Mouse (Mus musculus): ENCODE results near the gene Nat8l. TPM values are rescaled to one million over a fixed set of nuclear protein-coding genes. Genes with fewer than 3 reads are reported as not detected.
A peak's percentile ranks its signal among the peaks of the same experiment; 100 is the strongest.

Gene Nat8l
- polyA plus RNA-seq, 1 experiment from 2014 or later = 0.13 TPM

DNA sequence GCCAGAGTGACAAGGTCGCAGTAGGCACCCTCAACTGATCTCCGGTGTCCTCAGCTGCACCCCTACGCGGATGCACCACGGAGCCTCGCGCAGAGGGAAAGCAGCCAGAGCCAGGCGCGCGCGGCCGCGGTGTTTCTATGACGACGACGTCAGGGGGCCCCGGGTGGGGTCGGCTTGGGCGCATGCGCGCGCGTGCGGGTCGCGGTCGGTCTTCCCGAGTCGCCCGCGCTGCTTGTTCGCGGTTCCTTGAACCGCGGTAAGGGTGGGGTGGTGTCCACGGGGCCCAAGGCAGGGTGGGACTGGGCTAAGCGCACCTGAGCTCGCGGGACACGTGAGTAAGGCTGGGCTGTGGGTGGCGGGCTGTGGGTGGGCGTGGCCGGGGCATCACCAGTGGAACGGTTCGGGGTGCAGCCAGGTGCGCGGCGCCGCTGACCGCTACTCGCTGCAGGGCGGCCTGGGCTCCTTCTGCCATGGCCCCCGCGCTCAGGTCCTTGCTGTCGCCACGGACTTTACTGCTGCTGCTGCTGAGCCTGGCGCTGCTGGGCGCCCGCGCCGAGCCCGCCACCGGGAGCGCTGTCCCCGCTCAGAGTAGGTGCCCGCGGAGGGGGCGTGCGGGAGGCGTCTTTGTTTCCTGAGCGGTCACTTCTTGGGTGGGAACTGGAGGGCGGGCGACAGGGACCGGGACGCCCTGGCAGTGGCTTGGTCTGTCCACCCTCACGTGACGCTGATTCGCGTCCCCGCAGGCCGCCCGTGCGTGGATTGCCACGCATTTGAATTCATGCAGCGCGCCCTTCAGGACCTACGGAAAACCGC lies 12.3 kb upstream of the Nat8l start, which contains the start of gene Gm1673:
TSS of gene Gm1673 (plus strand) at position 125 of the 813 bp plus-strand sequence.
- H3K27ac ChIP-seq = peak within 1 kb of the TSS; percentile 69
- H3K9ac ChIP-seq (replicated peaks) = peak within 1 kb of the TSS; percentile 85
- H3K9me3 ChIP-seq = no peaks in the 10 kb centered on the region
- peak within 1 kb of the TSS; percentile 87 for H3K4me2 ChIP-seq
- peak; percentile 85 for ATAC-seq (ENCODE audit: insufficient number of reproducible peaks, insufficient read depth, low FRiP score, low TSS enrichment, low read depth)
- under 1% methylated on average over 88 of the region's 88 CpGs for WGBS
- no peaks in the 10 kb centered on the region for H3K27me3 ChIP-seq
- H3K36me3 ChIP-seq = peaks cover 7% of the 10 kb centered on the region; the same call in 1 of the 2 replicates
- peak within 1 kb of the TSS; percentile 88 for H3K4me3 ChIP-seq (replicated peaks)
- H3K4me1 ChIP-seq (replicated peaks) = peaks cover 15% of the 10 kb centered on the region; the same call in 1 of the 2 replicates

DNA sequence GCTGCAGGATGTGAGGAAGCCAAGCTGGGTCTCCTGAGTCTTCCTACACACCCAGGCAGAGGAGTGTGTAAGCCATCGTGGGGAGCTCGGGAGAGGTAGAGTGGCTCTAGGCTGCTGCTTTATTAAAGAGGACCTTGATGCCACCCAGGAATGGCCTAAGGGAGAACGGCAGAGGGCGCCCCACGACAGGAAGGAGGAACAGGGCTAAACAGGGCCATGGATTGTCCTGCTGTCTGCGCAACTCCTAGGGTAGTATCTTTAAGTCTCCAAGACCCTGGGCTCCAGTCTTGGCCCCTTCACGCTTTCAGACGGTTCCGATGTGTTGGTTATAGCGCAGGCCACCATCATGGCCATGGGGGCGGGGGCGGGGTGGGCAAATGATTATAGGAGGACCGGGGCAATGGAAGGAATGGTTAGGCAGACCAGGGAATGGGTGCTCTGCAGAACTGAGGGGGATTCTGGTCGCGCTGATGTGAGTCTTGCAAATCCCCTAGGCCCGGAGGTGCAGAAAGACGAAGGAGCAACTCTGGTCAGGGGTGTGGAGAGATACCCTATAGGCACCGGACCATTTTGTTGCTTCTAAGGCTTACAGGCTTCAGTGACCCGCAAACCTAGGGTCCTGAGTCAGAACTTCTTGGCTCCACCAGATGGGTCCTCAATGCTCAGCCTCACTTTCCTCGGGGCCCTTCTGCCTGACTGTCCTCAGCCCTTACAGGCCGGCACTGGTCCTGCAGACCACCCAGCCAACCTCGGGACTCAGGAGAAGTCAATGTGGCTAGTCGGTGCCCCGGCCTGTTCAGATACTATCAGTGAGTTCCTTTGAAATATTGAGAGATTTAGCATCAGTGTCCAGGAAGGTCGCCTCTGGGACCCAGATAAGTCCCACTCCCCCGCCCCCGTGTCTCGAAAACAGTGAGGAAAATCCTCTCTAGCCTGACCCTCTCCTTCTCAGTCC lies 836 bp upstream of the Nat8l start:
- peak overlapping the region; percentile 98 for H3K4me2 ChIP-seq
- H3K27ac ChIP-seq = no peak overlapping the region
- ATAC-seq (ENCODE audit: insufficient number of reproducible peaks, insufficient read depth, low FRiP score, low TSS enrichment, low read depth) = no peak

DNA sequence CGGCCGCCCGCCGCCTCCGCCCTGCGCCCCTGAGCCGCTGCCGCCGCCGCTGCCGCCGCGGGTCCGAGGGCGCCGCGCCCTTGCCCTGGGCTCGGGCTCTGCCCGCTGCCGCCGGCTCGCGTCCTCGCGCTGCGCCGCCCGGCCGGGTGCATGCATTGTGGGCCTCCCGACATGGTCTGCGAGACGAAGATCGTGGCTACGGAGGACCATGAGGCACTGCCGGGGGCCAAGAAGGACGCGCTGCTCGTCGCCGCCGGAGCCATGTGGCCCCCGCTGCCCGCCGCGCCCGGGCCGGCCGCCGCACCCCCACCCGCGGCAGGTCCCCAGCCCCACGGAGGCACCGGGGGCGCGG lies 886 bp downstream of the Nat8l start:
- peak overlapping the region; percentile 98 for H3K4me2 ChIP-seq
- peaks cover 71% of the 10 kb centered on the region for H3K27me3 ChIP-seq
- ATAC-seq (ENCODE audit: insufficient number of reproducible peaks, insufficient read depth, low FRiP score, low TSS enrichment, low read depth) = no peak
- H3K36me3 ChIP-seq = no peaks in the 10 kb centered on the region
- peak overlapping the region; percentile 67 for H3K4me3 ChIP-seq (replicated peaks)
- no peak overlapping the region for H3K27ac ChIP-seq
- under 1% methylated on average over 40 of the region's 55 CpGs for WGBS
- no peaks in the 10 kb centered on the region for H3K9me3 ChIP-seq
- H3K9ac ChIP-seq (replicated peaks) = peak overlapping the region; percentile 50
- H3K4me1 ChIP-seq (replicated peaks) = peaks cover 18% of the 10 kb centered on the region

More for the DNA sequence above, 836 bp upstream of the Nat8l start:
- Histone ChIP-seq H3K9ac (replicated peaks) (no peak overlapping the region), H3K4me3 (replicated peaks) (peak overlapping the region; percentile 67), H3K27me3 (peaks cover 60% of the 10 kb centered on the region), H3K4me1 (replicated peaks) (peaks cover 18% of the 10 kb centered on the region), H3K36me3 (no peaks in the 10 kb centered on the region), H3K9me3 (no peaks in the 10 kb centered on the region)
- WGBS = 35% methylated on average over 28 of the region's 28 CpGs

DNA sequence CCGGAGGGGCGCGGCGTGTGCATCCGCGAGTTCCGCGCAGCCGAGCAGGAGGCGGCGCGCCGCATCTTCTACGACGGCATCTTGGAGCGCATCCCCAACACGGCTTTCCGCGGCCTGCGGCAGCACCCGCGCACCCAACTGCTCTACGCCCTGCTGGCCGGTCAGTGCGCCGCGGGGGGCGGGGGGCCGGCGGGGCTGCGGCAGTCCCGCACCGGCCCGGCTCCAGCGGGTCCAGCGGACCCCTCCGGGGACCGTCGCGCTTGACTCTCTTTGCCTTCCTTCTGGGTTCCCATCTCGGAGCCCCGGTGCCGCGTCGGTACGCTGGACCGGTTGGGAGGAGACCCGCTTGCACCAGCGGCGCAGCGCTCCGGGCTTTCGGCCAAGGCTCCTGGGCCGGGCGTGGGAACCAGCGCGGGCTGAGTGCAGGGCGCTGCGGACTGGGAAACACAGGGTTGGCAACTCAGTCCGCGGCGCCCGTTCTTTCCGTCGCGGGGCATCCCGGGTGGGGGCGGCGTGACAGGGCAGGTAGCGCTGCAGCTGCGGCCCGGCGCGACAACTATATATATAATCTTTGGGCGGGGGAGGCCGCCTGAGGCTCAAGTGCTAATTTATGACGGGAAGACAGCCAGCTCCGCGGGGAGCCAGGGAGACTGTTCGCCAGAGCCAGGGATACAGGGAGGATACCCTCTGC lies 1.4 kb downstream of the Nat8l start:
- under 1% methylated on average over 80 of the region's 80 CpGs for WGBS
- Histone ChIP-seq H3K4me1 (replicated peaks) (peaks cover 18% of the 10 kb centered on the region), H3K27me3 (peaks cover 71% of the 10 kb centered on the region), H3K27ac (no peak overlapping the region), H3K9ac (replicated peaks) (peak overlapping the region; percentile 50), H3K36me3 (no peaks in the 10 kb centered on the region), H3K9me3 (no peaks in the 10 kb centered on the region), H3K4me2 (peak overlapping the region; percentile 98), H3K4me3 (replicated peaks) (peak overlapping the region; percentile 67)
- ATAC-seq (ENCODE audit: insufficient number of reproducible peaks, insufficient read depth, low FRiP score, low TSS enrichment, low read depth) = no peak

DNA sequence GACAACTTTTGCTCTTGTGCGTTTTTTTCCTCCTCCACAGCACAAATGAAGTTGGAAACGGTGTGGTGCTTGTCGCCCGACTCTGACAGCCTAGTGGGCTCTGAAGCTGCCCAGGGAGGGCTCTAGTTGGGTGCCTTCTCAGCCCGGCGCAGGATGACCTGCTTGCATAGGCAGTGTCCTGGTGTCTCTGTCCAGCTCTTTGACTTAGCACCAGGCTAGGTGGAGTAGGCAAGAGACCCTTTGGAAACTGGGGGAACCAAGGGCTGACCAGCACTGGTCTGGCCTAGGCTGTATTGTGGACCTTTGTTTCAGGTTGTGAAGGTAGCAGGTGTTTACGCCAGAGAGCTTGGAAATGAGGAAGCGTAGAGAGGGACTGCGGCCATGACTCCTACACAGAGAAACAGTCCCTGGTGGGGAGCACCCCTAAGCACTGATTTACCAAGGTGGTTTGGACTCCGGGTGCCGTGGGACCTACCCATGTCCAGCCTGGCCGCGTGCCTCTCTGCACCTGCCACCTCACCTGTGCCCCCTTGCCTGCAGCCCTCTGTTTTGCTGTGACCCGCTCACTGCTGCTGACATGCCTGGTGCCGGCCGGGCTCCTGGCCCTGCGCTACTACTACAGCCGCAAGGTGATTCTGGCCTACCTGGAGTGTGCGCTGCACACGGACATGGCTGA lies 2.2 kb downstream of the Nat8l start:
- ATAC-seq (ENCODE audit: insufficient number of reproducible peaks, insufficient read depth, low FRiP score, low TSS enrichment, low read depth) = no peak
- H3K4me3 ChIP-seq (replicated peaks) = peak overlapping the region; percentile 67; the same call in 1 of the 2 replicates
- no peaks in the 10 kb centered on the region for H3K9me3 ChIP-seq
- H3K4me2 ChIP-seq = peak overlapping the region; percentile 98
- no peak overlapping the region for H3K9ac ChIP-seq (replicated peaks)
- H3K27me3 ChIP-seq = peaks cover 71% of the 10 kb centered on the region
- 68% methylated on average over 20 of the region's 20 CpGs for WGBS
- no peaks in the 10 kb centered on the region for H3K36me3 ChIP-seq
- peaks cover 18% of the 10 kb centered on the region for H3K4me1 ChIP-seq (replicated peaks)
- no peak overlapping the region for H3K27ac ChIP-seq

DNA sequence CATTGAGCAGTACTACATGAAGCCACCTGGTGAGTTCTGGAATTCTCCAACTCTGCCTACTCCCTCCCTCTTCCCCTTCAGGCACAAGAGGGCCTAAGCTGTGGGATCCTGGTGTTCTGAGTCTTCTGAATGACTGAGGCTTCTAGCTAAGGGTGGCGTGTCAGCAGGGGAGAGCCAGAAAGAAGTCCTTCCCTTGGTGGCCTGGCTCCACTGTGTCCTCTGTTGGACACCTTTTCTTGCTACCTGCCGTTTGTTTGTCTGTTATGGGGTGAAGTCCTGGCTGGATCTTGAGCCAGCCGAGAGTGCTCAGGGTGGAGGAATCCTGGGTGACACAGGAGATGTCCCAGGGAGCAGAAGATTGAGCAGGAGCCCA lies 2.7 kb downstream of the Nat8l start:
- Histone ChIP-seq H3K4me1 (replicated peaks) (peaks cover 18% of the 10 kb centered on the region), H3K9ac (replicated peaks) (no peak overlapping the region), H3K4me2 (no peak overlapping the region), H3K27me3 (peaks cover 71% of the 10 kb centered on the region), H3K4me3 (replicated peaks) (no peak overlapping the region; the same call in 1 of the 2 replicates), H3K36me3 (no peaks in the 10 kb centered on the region), H3K9me3 (no peaks in the 10 kb centered on the region), H3K27ac (no peak overlapping the region)
- 80% methylated on average over 3 of the region's 3 CpGs for WGBS
- ATAC-seq (ENCODE audit: insufficient number of reproducible peaks, insufficient read depth, low FRiP score, low TSS enrichment, low read depth) = no peak

DNA sequence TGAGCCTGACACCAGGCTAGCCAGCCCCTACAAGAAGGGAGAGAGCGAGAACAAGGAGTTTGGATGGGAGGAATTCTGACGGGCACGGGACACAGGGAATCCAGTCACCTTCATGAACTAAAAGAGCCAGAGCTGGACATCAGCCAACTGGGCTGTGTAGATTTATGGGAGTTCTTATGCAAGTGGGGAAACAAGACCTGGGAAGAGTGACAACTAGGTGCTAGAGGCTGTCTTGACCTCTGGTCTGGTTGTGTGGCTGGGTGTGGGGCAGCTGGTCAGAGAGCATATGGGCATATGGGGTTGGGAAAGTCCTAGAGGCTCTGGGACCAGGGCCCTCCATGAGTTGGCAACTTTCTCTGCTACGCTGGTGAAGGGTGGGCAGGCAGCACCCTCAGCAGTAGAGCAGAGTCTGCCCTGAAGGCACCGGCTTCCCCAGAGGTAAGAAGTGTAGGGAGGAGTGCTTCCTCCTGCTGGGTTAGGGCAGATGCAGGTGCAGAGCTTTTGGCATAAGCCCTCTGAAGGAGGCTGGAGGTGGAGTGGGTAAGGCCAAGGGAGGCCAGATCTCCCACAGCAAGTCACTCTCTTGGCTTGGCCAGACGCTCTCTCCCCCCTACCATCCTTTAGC lies 3.8 kb downstream of the Nat8l start:
- Histone ChIP-seq H3K4me1 (replicated peaks) (peaks cover 18% of the 10 kb centered on the region), H3K27ac (no peak overlapping the region), H3K4me2 (no peak overlapping the region), H3K36me3 (no peaks in the 10 kb centered on the region), H3K9ac (replicated peaks) (no peak overlapping the region), H3K4me3 (replicated peaks) (no peak overlapping the region), H3K27me3 (peaks cover 63% of the 10 kb centered on the region), H3K9me3 (no peaks in the 10 kb centered on the region)
- ATAC-seq (ENCODE audit: insufficient number of reproducible peaks, insufficient read depth, low FRiP score, low TSS enrichment, low read depth) = no peak
- 80% methylated on average over 6 of the region's 6 CpGs for WGBS

DNA sequence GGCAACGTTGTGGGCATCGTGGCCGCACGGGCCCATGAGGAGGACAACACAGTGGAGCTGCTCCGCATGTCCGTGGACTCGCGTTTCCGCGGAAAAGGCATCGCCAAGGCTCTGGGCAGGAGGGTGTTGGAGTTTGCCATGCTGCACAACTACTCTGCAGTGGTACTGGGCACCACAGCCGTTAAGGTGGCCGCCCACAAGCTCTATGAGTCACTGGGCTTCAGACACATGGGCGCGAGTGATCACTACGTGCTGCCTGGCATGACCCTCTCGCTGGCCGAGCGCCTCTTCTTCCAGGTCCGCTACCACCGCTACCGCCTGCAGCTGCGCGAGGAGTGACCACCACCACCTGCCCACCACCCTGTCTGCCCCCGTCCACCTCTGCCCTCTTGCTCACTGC lies 5.0 kb downstream of the Nat8l start:
- peaks cover 51% of the 10 kb centered on the region for H3K27me3 ChIP-seq
- H3K4me1 ChIP-seq (replicated peaks) = peaks cover 12% of the 10 kb centered on the region
- H3K27ac ChIP-seq = no peak overlapping the region
- no peaks in the 10 kb centered on the region for H3K36me3 ChIP-seq
- H3K4me2 ChIP-seq = no peak overlapping the region
- H3K9me3 ChIP-seq = no peaks in the 10 kb centered on the region
- no peak overlapping the region for H3K9ac ChIP-seq (replicated peaks)
- H3K4me3 ChIP-seq (replicated peaks) = no peak overlapping the region
- ATAC-seq (ENCODE audit: insufficient number of reproducible peaks, insufficient read depth, low FRiP score, low TSS enrichment, low read depth) = no peak
- 95% methylated on average over 25 of the region's 25 CpGs for WGBS

DNA sequence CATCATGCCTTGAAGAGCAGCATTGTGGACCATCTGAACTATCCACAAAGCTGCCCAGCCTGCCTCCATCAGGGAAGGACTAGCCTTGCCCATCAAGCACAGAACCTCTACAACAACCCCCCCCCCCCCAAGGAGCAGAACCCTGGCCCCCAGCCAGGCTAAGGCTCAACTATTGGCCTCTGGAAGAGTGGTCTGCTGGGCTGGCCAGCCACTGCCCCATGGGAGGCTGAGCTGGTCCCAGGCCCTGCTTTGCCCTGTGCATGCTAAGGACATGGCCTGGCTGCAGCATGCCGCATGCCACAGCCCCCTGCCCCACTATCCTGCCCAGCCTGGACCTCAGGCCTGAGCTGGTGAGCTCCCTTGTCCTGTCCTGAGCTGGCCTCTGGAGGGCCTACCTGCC lies 5.6 kb downstream of the Nat8l start:
- ATAC-seq (ENCODE audit: insufficient number of reproducible peaks, insufficient read depth, low FRiP score, low TSS enrichment, low read depth) = no peak
- no peak overlapping the region for H3K27ac ChIP-seq

DNA sequence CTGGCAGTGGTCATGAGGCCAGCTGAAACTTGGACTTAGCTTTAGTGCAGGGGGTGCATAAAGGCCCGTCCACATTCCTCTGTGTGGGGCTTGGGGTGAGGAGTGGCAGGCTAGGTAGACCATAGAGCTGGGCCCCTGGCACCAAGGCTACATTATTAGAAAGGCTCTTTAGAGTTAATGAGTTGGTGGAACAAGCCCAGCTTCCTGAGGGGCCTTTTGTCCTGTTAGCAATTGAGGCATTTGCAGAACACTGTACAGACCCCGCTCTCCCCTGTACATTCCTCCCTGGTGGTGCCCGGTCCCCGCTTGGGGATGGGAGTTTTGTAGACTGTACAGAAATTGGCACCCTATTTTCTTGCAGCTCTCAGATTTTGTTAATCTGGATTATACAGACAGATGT lies 6.9 kb downstream of the Nat8l start:
- Histone ChIP-seq H3K27me3 (peaks cover 33% of the 10 kb centered on the region), H3K4me1 (replicated peaks) (peaks cover under 1% of the 10 kb centered on the region; the same call in 1 of the 2 replicates), H3K36me3 (no peaks in the 10 kb centered on the region), H3K9ac (replicated peaks) (no peak overlapping the region), H3K4me3 (replicated peaks) (no peak overlapping the region), H3K9me3 (no peaks in the 10 kb centered on the region), H3K27ac (no peak overlapping the region), H3K4me2 (no peak overlapping the region)
- WGBS = 88% methylated on average over 4 of the region's 4 CpGs
- ATAC-seq (ENCODE audit: insufficient number of reproducible peaks, insufficient read depth, low FRiP score, low TSS enrichment, low read depth) = no peak

More for the DNA sequence above, 5.6 kb downstream of the Nat8l start:
- Histone ChIP-seq H3K4me3 (replicated peaks) (no peak overlapping the region), H3K4me1 (replicated peaks) (peaks cover 9% of the 10 kb centered on the region), H3K9me3 (no peaks in the 10 kb centered on the region), H3K27me3 (peaks cover 45% of the 10 kb centered on the region), H3K4me2 (no peak overlapping the region), H3K9ac (replicated peaks) (no peak overlapping the region), H3K36me3 (no peaks in the 10 kb centered on the region)
- 100% methylated on average over 1 of the region's 1 CpGs for WGBS
